Mouse (Mus musculus) CH12.LX (cell line): ENCODE data around the gene Cacna1i.

Source experiments
- CHD1 ChIP-seq: IDR thresholded peaks from 2 replicates; pipeline ENCODE4 v1.6.1; 2012; ENCODE audit warnings: low read depth, low read length, improper control_type of control experiment, inconsistent platforms
- CTCF ChIP-seq, 2 experiments: IDR thresholded peaks in 1 of 2; conservative IDR thresholded peaks in 1 of 2; 2 replicates each; pipeline ENCODE4 v1.5.1; 2011 to 2012; ENCODE audit warnings: low read depth in 2 of 2, low read length in 2 of 2, improper control_type of control experiment in 1 of 2, inconsistent platforms in 1 of 2, mild to moderate bottlenecking in 1 of 2, moderate library complexity in 1 of 2
- EP300 ChIP-seq: IDR thresholded peaks from 2 replicates; pipeline ENCODE4 v1.6.1; 2011; ENCODE audit warnings: low read length, improper control_type of control experiment
- MXI1 ChIP-seq: IDR thresholded peaks from 2 replicates; pipeline ENCODE4 v1.6.1; 2011; ENCODE audit warnings: mild to moderate bottlenecking, low read depth, low read length, improper control_type of control experiment
- POLR2A ChIP-seq: IDR thresholded peaks from 2 replicates; pipeline ENCODE4 v1.6.1; 2011; ENCODE audit warnings: low read depth, mild to moderate bottlenecking, improper control_type of control experiment, low read length
- RAD21 ChIP-seq: IDR thresholded peaks from 2 replicates; pipeline ENCODE4 v1.6.1; 2011; ENCODE audit warnings: low read depth, mild to moderate bottlenecking, low read length, improper control_type of control experiment, moderate library complexity
- SMC3 ChIP-seq: IDR thresholded peaks from 2 replicates; pipeline ENCODE4 v1.6.1; 2011; ENCODE audit warnings: low read depth, low read length, improper control_type of control experiment
- TCF12 ChIP-seq: IDR thresholded peaks from 2 replicates; pipeline ENCODE4 v1.6.1; 2014; ENCODE audit warnings: low read depth, mild to moderate bottlenecking, inconsistent platforms, low read length, improper control_type of control experiment
- USF1 ChIP-seq: IDR thresholded peaks from 2 replicates; pipeline ENCODE4 v1.6.1; 2014; ENCODE audit warnings: low read depth, mild to moderate bottlenecking, inconsistent platforms, low read length, improper control_type of control experiment
- ZC3H11A ChIP-seq: IDR thresholded peaks from 2 replicates; pipeline ENCODE4 v1.6.1; 2012; ENCODE audit warnings: low read depth, mild to moderate bottlenecking, inconsistent platforms, low read length, improper control_type of control experiment
- ZNF384 ChIP-seq: IDR thresholded peaks from 2 replicates; pipeline ENCODE4 v1.6.1; 2012; ENCODE audit warnings: low read depth, low read length, improper control_type of control experiment, inconsistent platforms

- no peak for TF ChIP-seq CHD1
- no peak for TF ChIP-seq MXI1
- no peak for TF ChIP-seq ZC3H11A
- peak; percentile 79 to 92 for TF ChIP-seq CTCF (conservative IDR thresholded peaks at IDR 0.05 in 1 of 2, IDR thresholded peaks at IDR 0.05 in 1 of 2; ENCODE audit: low read depth in 2 of 2, low read length in 2 of 2)
- no peak for TF ChIP-seq ZNF384
- no peak for TF ChIP-seq POLR2A
- TF ChIP-seq RAD21, result peak; percentile 94
- TF ChIP-seq TCF12, result no peak
- no peak for TF ChIP-seq EP300
- TF ChIP-seq SMC3, result peak; percentile 73
- no peak for TF ChIP-seq USF1
These were observed 20.8 kb upstream of the Cacna1i start for GRCm38 (mm10) chr15:80266281-80266680.
